ENCODE assay signal across 8 mouse cellular contexts in genomic region chr2:165321381-165321888, GRCm38 (mm10). TPM values are rescaled to one million over a fixed set of nuclear protein-coding genes. Genes with fewer than 3 reads are reported as not detected.
A peak's percentile ranks its signal among the peaks of the same experiment; 100 is the strongest.
DNase-seq lines count a peak whose midpoint lies in the region; ATAC-seq lines count a peak whose summit lies in the region.

No protein-coding gene starts in this region.

- peaks cover 85% of the 10 kb centered on the region for H3K4me1 ChIP-seq in heart, embryonic 10.5 days
- peaks cover 79% of the 10 kb centered on the region for H3K4me1 ChIP-seq in embryonic facial prominence, embryonic 15.5 days
- peaks cover 70% of the 10 kb centered on the region for H3K4me1 ChIP-seq in limb, embryonic 12.5 days (replicated peaks)
- peaks cover 59% of the 10 kb centered on the region for H3K4me1 ChIP-seq in midbrain, embryonic 14.5 days (ENCODE audit: control insufficient read depth, insufficient read depth, low read length)

- peaks cover 7% of the 10 kb centered on the region for H3K36me3 ChIP-seq in heart, embryonic 10.5 days
- H3K36me3 ChIP-seq in embryonic facial prominence, embryonic 15.5 days: no peaks in the 10 kb centered on the region
- H3K36me3 ChIP-seq in limb, embryonic 12.5 days: peaks cover 5% of the 10 kb centered on the region; the same call in 1 of the 2 replicates
- no peaks in the 10 kb centered on the region; the same call in 1 of the 2 replicates for H3K36me3 ChIP-seq in midbrain, embryonic 14.5 days (ENCODE audit: control insufficient read depth, insufficient read depth, low read length)

- no peaks in the 10 kb centered on the region for H3K27me3 ChIP-seq in heart, embryonic 10.5 days (ENCODE audit: insufficient read depth, poor library complexity, severe bottlenecking)
- no peaks in the 10 kb centered on the region for H3K27me3 ChIP-seq in embryonic facial prominence, embryonic 15.5 days
- H3K27me3 ChIP-seq in limb, embryonic 12.5 days: no peaks in the 10 kb centered on the region
- no peaks in the 10 kb centered on the region for H3K27me3 ChIP-seq in midbrain, embryonic 14.5 days (ENCODE audit: control insufficient read depth, insufficient read depth, low read length)

- WGBS in heart, embryonic 10.5 days: 64% methylated on average over 8 of the region's 8 CpGs
- WGBS in embryonic facial prominence, embryonic 15.5 days: 67% methylated on average over 8 of the region's 8 CpGs
- WGBS in limb, embryonic 12.5 days: 68% methylated on average over 8 of the region's 8 CpGs
- WGBS in midbrain, embryonic 14.5 days: 46% methylated on average over 8 of the region's 8 CpGs

- H3K9ac ChIP-seq in embryonic facial prominence, embryonic 15.5 days: no peak overlapping the region
- H3K9ac ChIP-seq in limb, embryonic 12.5 days (replicated peaks): no peak overlapping the region
- H3K9ac ChIP-seq in midbrain, embryonic 14.5 days (replicated peaks; ENCODE audit: low read length): no peak overlapping the region

- H3K27ac ChIP-seq in heart, embryonic 10.5 days: peak overlapping the region; percentile 53
- H3K27ac ChIP-seq in embryonic facial prominence, embryonic 15.5 days (replicated peaks): peak overlapping the region; percentile 74
- H3K27ac ChIP-seq in limb, embryonic 12.5 days: peak overlapping the region; percentile 23; the same call in 1 of the 2 replicates
- no peak overlapping the region for H3K27ac ChIP-seq in midbrain, embryonic 14.5 days (replicated peaks; ENCODE audit: low read depth, low read length)

- no peak for ATAC-seq in embryonic facial prominence, embryonic 15.5 days (ENCODE audit: insufficient number of reproducible peaks, low FRiP score, low TSS enrichment, low read depth)
- ATAC-seq in limb, embryonic 12.5 days (ENCODE audit: insufficient number of reproducible peaks, insufficient read depth, low FRiP score, low TSS enrichment, low read depth): no peak
- no peak for ATAC-seq in midbrain, embryonic 14.5 days (ENCODE audit: low FRiP score, low TSS enrichment)
- no peak for ATAC-seq in erythroblast, adult 5-6 weeks (replicated peaks; ENCODE audit: low FRiP score, poor library complexity, severe bottlenecking)

- no peak overlapping the region for H3K4me2 ChIP-seq in embryonic facial prominence, embryonic 15.5 days (replicated peaks)
- no peak overlapping the region for H3K4me2 ChIP-seq in limb, embryonic 12.5 days
- H3K4me2 ChIP-seq in midbrain, embryonic 14.5 days (ENCODE audit: low read length): 0 out of 2 replicates have a peak overlapping the region, but pooled peaks have one; percentile 3

- intact Hi-C loops in left cerebral cortex, postnatal 4 days (cut with DNase I): no loop called here

- DNase-seq in heart, embryonic 10.5 days (ENCODE audit: low spot score): no peak
- DNase-seq in heart, adult 8-10 months (ENCODE audit: low spot score): no peak
- peak; percentile 30 for DNase-seq in R1 (ENCODE audit: low read depth, low spot score)
- DNase-seq in midbrain, embryonic 14.5 days: no peak
- DNase-seq in left cerebral cortex, postnatal 4 days: no peak

- 0 out of 2 replicates have a peak overlapping the region, but pooled peaks have one; percentile 4 for H3K4me3 ChIP-seq in heart, embryonic 10.5 days
- no peak overlapping the region for H3K4me3 ChIP-seq in embryonic facial prominence, embryonic 15.5 days (replicated peaks)
- no peak overlapping the region for H3K4me3 ChIP-seq in limb, embryonic 12.5 days (replicated peaks)
- no peak overlapping the region for H3K4me3 ChIP-seq in midbrain, embryonic 14.5 days (replicated peaks; ENCODE audit: low read depth, low read length)

- no peaks in the 10 kb centered on the region for H3K9me3 ChIP-seq in heart, embryonic 10.5 days
- no peaks in the 10 kb centered on the region for H3K9me3 ChIP-seq in embryonic facial prominence, embryonic 15.5 days (replicated peaks)
- H3K9me3 ChIP-seq in limb, embryonic 12.5 days: no peaks in the 10 kb centered on the region
- no peaks in the 10 kb centered on the region for H3K9me3 ChIP-seq in midbrain, embryonic 14.5 days (ENCODE audit: control insufficient read depth, low read length)

RNA-seq across cellular contexts. Expression of gene Elmo2, which starts 4.8 kb away (rescaled TPM):
- 56.5 and 61.3 TPM in 2 replicates for polyA plus RNA-seq in heart, embryonic 10.5 days (2016; fragmentation: Nextera tagmentation; extraction: Ambion mirVana)
- total RNA-seq in heart, adult 8-10 months (2022): 10 to 100 TPM; 13.7 to 16.4 (median 13.8) TPM
- 86.4 and 91.3 TPM in 2 replicates for polyA plus RNA-seq in embryonic facial prominence, embryonic 15.5 days (2015; fragmentation: Nextera tagmentation; extraction: Ambion mirVana)
- polyA plus RNA-seq in limb, embryonic 12.5 days (2016; fragmentation: Nextera tagmentation; extraction: Ambion mirVana): 83.2 and 88.4 TPM in 2 replicates
- 92.3 and 109 TPM in 2 replicates for polyA plus RNA-seq in midbrain, embryonic 14.5 days (2014; fragmentation: Nextera tagmentation; extraction: Ambion mirVana)
- total RNA-seq in left cerebral cortex, postnatal 4 days (2021): 10 to 100 TPM; 79.3 to 80.6 TPM
- 15.8 and 15.9 TPM in 2 replicates for total RNA-seq in erythroblast, adult 5-6 weeks (2015; ENCODE audit: low replicate concordance)
- 5.6 and 9.4 TPM in 2 replicates for total RNA-seq in erythroblast, adult 5-6 weeks (2017; ENCODE audit: low replicate concordance)

RNA-seq across cellular contexts. Expression of gene Slc35c2, which starts 33.8 kb away (rescaled TPM):
- polyA plus RNA-seq in heart, embryonic 10.5 days (2016; fragmentation: Nextera tagmentation; extraction: Ambion mirVana): 57.3 and 61.9 TPM in 2 replicates
- 10 to 100 TPM; 17.9 to 22.1 (median 19.5) TPM for total RNA-seq in heart, adult 8-10 months (2022)
- polyA plus RNA-seq in embryonic facial prominence, embryonic 15.5 days (2015; fragmentation: Nextera tagmentation; extraction: Ambion mirVana): 58.7 and 59.5 TPM in 2 replicates
- 47.2 and 48.3 TPM in 2 replicates for polyA plus RNA-seq in limb, embryonic 12.5 days (2016; fragmentation: Nextera tagmentation; extraction: Ambion mirVana)
- polyA plus RNA-seq in midbrain, embryonic 14.5 days (2014; fragmentation: Nextera tagmentation; extraction: Ambion mirVana): 60.8 and 65.2 TPM in 2 replicates
- 10 to 100 TPM; 36.4 to 37.1 TPM for total RNA-seq in left cerebral cortex, postnatal 4 days (2021)
- total RNA-seq in erythroblast, adult 5-6 weeks (2015; ENCODE audit: low replicate concordance): 22.6 and 34.2 TPM in 2 replicates
- 10.0 and 14.6 TPM in 2 replicates for total RNA-seq in erythroblast, adult 5-6 weeks (2017; ENCODE audit: low replicate concordance)

RNA-seq across cellular contexts. Expression of gene Zfp663, which starts 47.1 kb away (rescaled TPM):
- polyA plus RNA-seq in heart, embryonic 10.5 days (2016; fragmentation: Nextera tagmentation; extraction: Ambion mirVana): 0.23 and 0.60 TPM in 2 replicates
- total RNA-seq in heart, adult 8-10 months (2022): not detected
- 0.27 and 0.55 TPM in 2 replicates for polyA plus RNA-seq in embryonic facial prominence, embryonic 15.5 days (2015; fragmentation: Nextera tagmentation; extraction: Ambion mirVana)
- 0.74 and 1.2 TPM in 2 replicates for polyA plus RNA-seq in limb, embryonic 12.5 days (2016; fragmentation: Nextera tagmentation; extraction: Ambion mirVana)
- polyA plus RNA-seq in midbrain, embryonic 14.5 days (2014; fragmentation: Nextera tagmentation; extraction: Ambion mirVana): 8.4 and 10.8 TPM in 2 replicates
- total RNA-seq in left cerebral cortex, postnatal 4 days (2021): 1 to 10 TPM; 4.3 to 5.8 TPM
- not detected in 2 replicates for total RNA-seq in erythroblast, adult 5-6 weeks (2015; ENCODE audit: low replicate concordance)
- total RNA-seq in erythroblast, adult 5-6 weeks (2017; ENCODE audit: low replicate concordance): not detected in 2 replicates
